Mouse (Mus musculus): Measurements from ENCODE around the gene Phf11b. TPM values are rescaled to one million over a fixed set of nuclear protein-coding genes. Genes with fewer than 3 reads are reported as not detected.

Gene Phf11b
- polyA plus RNA-seq (2015; fragmentation: Nextera tagmentation; extraction: Ambion mirVana), result 2.6 and 4.0 TPM in 2 replicates

GRCm38 (mm10) chr14:59341189-59341588 is at the start of gene Phf11b:
TSS of gene Phf11b (minus strand) at chr14:59341351.

GRCm38 (mm10) chr14:59365244-59365644 is 24.1 kb upstream of the Phf11b start, which contains the start of gene Phf11d:
TSS of gene Phf11d (minus strand) at chr14:59365470.

GRCm38 (mm10) chr14:59297391-59297790 is 43.8 kb downstream of the Phf11b start, which contains the start of gene Phf11a:
TSS of gene Phf11a (minus strand) at chr14:59297522.

Other genes starting within 250 kb of the Phf11b start
- not detected in 2 replicates for gene 1700129C05Rik, start 198.5 kb downstream of the Phf11b start, polyA plus RNA-seq (2015; fragmentation: Nextera tagmentation; extraction: Ambion mirVana)
- not detected in 2 replicates for gene Gm5142, start 162.6 kb downstream of the Phf11b start, polyA plus RNA-seq (2015; fragmentation: Nextera tagmentation; extraction: Ambion mirVana)
- 14.4 and 14.5 TPM in 2 replicates for gene Rcbtb1, start 140.1 kb downstream of the Phf11b start, polyA plus RNA-seq (2015; fragmentation: Nextera tagmentation; extraction: Ambion mirVana)
- not detected in 2 replicates for gene Gm6904, start 81.1 kb downstream of the Phf11b start, polyA plus RNA-seq (2015; fragmentation: Nextera tagmentation; extraction: Ambion mirVana)
- 0.45 and 0.89 TPM in 2 replicates for gene Phf11a, start 43.8 kb downstream of the Phf11b start, polyA plus RNA-seq (2015; fragmentation: Nextera tagmentation; extraction: Ambion mirVana)
- 5.5 and 6.0 TPM in 2 replicates for gene Phf11d, start 24.1 kb upstream of the Phf11b start, polyA plus RNA-seq (2015; fragmentation: Nextera tagmentation; extraction: Ambion mirVana)
- gene Phf11c, start 54.0 kb upstream of the Phf11b start, polyA plus RNA-seq (2015; fragmentation: Nextera tagmentation; extraction: Ambion mirVana), result 0.10 and 0.17 TPM in 2 replicates
- gene Setdb2, start 99.5 kb upstream of the Phf11b start, polyA plus RNA-seq (2015; fragmentation: Nextera tagmentation; extraction: Ambion mirVana), result 4.3 and 6.3 TPM in 2 replicates
- gene Cab39l, start 99.6 kb upstream of the Phf11b start, polyA plus RNA-seq (2015; fragmentation: Nextera tagmentation; extraction: Ambion mirVana), result 41.1 and 48.4 TPM in 2 replicates